8 mouse cellular contexts compared by ENCODE assay signal in the genomic region with DNA sequence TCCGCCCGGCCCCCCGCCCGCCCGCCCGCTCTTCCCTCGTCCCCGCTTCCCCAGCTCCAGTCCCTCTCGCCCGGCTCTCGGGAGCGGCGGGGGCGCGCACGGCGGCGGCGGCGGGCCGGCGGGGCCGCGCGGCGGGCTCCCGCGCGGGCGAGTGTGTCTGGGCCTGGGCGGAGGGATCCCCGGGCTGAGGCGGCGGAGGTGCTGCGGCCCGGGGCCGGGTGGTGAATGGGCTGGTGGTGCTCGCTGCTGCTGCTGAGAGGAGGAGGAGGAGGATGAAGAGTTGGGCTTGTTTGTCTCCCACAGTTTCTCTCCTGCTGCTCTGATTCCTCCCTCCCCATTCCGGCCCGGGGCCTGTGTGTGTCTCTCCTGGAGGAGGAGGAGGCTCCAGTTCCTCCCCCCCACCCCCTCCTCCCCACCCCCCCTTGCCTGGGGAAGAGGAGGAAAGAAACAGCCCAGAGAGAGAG.
DNase-seq lines count a peak whose midpoint lies in the region; ATAC-seq and TF ChIP-seq lines count a peak whose summit lies in the region.

No protein-coding gene starts in this region.

- H3K4me3 ChIP-seq in lung, embryonic 15.5 days, result peak overlapping the region; percentile 92
- H3K4me3 ChIP-seq in olfactory bulb, adult 2 months (ENCODE audit: insufficient read depth, low read depth, low read length), result peak overlapping the region; percentile 75

- H3K27ac ChIP-seq in lung, embryonic 15.5 days, result peak overlapping the region; percentile 100
- H3K27ac ChIP-seq in olfactory bulb, adult 2 months (ENCODE audit: insufficient read depth, low read depth, low read length), result peak overlapping the region; percentile 95

- WGBS in lung, embryonic 15.5 days, result 3% methylated on average over 15 of the region's 40 CpGs
- 2% methylated on average over 36 of the region's 40 CpGs for WGBS in olfactory bulb, adult 2 months

- H3K9ac ChIP-seq in lung, embryonic 15.5 days, result peak overlapping the region; percentile 92

- H3K36me3 ChIP-seq in lung, embryonic 15.5 days, result no peaks in the 10 kb centered on the region

- TF ChIP-seq POLR2A in olfactory bulb, adult 2 months (IDR thresholded peaks at IDR 0.05; ENCODE audit: insufficient read depth, low read depth, low read length), result peak; percentile 74

- no peaks in the 10 kb centered on the region for H3K9me3 ChIP-seq in lung, embryonic 15.5 days

- DNase-seq in MN1 (ENCODE audit: low spot score), result peak; percentile 94
- DNase-seq in cerebellum, adult 8-10 months, result peak; percentile 94
- DNase-seq in forelimb bud, embryonic 11.5 days (ENCODE audit: low read depth, low spot score), result peak; percentile 89
- DNase-seq in layer of hippocampus, adult 9-10 months (ENCODE audit: low spot score), result peak; percentile 75
- DNase-seq in thymus, adult 18-20 months, result peak; percentile 85 to 87

- H3K4me2 ChIP-seq in lung, embryonic 15.5 days, result peak overlapping the region; percentile 89

- ATAC-seq in hematopoietic stem cell, adult 5-6 weeks (replicated peaks in 1 of 2; ENCODE audit: insufficient read depth in 1 of 2, low FRiP score in 2 of 2, low TSS enrichment in 1 of 2, low read depth in 1 of 2, poor library complexity in 2 of 2, severe bottlenecking in 2 of 2), result peak; percentile 39 to 70; a peak in 3 of 4 replicates
- peak; percentile 73 for ATAC-seq in lung, embryonic 15.5 days (ENCODE audit: borderline replicate concordance, extremely low read depth, low FRiP score, low TSS enrichment)

- TF ChIP-seq CTCF in olfactory bulb, adult 2 months (IDR thresholded peaks at IDR 0.05; ENCODE audit: insufficient read depth, low read depth, low read length), result no peak

- no peaks in the 10 kb centered on the region for H3K27me3 ChIP-seq in lung, embryonic 15.5 days

- peaks cover 21% of the 10 kb centered on the region for H3K4me1 ChIP-seq in lung, embryonic 15.5 days
- no peaks in the 10 kb centered on the region for H3K4me1 ChIP-seq in olfactory bulb, adult 2 months (ENCODE audit: control insufficient read depth, insufficient read depth, low read length)

Comparison
In these comparisons a context has a peak if more than half of its experiments do, and no peak if none do; other contexts are left out.
1. Peak in every context shown above with its lines: DNase-seq, ATAC-seq, H3K4me3 ChIP-seq and H3K27ac ChIP-seq.